Mouse (Mus musculus) liver, adult (tissue): ENCODE results near the gene Bex1.
"Not testable (repeated sequence)": the region's sequence is repeated elsewhere in the genome, so short reads cannot be mapped to it uniquely, and the experiment has no call there.

Experiments
- GATA4 ChIP-seq: IDR thresholded peaks from 2 replicates; pipeline ENCODE4 v1.6.1; 2014; ENCODE audit warnings: mild to moderate bottlenecking, low read length; ENCODE audit not compliant: insufficient replicate concordance

Bex1 gene

DNA sequence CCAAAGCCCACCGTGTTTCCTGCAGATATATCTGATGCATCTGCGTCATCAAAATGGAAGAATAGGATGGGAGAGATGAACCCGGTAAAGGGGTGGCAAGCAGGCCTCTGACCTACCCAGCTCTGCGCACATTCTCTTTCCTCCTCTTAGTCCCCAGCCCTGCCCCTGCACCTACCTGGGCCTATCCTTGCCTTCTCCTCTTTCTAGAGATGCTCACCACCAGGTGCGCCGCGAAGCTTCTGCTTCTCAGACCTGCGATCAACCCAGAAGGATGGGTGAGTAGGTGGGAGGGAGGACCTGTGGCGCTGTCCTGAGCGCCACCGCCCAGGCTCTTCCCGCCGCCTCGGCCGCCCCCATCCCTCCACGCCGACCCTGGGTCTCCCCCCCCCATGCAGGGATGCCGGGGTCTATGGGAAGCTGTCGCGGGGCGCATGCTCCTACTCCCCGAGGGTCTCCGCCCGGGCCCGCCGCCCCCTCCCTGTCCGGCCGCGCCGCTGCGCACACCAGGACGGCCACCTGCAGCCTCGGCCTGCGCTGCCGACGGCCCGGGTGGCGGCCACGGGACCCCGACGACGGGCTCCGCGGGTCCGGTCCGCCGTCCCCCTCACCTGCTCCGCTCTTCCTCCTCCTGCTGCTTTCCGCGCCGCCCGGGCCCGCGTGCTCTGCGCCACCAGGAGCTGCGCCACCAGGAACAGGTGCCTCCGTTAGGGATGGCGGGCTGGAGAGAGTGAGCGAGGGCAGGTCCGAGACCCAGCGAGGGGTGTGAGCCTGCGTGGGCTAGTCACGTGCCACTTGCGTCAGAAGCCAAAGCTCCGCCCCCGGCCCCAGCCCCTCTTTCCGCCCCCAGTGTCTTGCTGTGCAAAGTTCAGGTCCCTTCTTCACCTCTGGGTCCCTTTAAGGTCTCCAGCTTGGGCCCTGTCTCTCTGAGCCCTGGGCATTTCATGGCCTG is at the start of gene Bex1, which contains the start of gene Tceal7:
Bex1 (minus strand) TSS at position 785 of the 949 bp plus-strand sequence.
Tceal7 (plus strand) TSS at position 51 of the 949 bp plus-strand sequence.
- TF ChIP-seq GATA4: not testable (repeated sequence)

DNA sequence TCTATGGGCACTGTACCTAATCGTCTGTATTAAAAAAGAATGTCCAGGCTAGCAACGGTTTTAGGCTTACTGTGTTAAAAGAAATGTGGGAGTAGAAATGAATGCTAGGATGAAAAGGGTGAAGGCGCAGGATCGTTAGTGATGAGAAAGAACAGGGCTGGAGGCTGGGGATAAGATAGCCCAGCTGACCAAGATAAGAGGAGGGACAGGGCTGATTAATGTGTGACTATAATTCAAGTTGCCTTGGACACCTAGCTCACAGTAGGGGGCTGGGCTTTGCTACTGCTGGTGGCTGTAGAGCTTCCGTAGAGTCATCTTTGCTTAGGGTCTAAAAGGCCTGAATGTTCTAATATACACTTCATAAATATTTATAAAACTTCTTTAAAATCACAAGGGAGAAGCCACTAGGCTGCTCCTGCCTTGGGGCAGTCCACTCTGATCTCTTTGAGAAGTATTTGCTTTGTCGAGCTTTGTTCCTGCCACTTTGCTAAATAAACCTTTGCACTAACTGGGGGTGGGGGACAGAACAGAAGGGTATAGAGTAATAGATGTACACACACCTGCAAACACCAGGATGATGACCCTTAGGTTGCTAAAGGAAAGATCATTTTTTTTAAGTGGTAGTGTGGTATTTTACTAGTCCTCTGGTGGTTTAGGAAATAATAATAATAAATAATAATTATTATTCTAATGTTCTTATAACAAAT is 36.9 kb upstream of the Bex1 start:
- TF ChIP-seq GATA4: no peak

DNA sequence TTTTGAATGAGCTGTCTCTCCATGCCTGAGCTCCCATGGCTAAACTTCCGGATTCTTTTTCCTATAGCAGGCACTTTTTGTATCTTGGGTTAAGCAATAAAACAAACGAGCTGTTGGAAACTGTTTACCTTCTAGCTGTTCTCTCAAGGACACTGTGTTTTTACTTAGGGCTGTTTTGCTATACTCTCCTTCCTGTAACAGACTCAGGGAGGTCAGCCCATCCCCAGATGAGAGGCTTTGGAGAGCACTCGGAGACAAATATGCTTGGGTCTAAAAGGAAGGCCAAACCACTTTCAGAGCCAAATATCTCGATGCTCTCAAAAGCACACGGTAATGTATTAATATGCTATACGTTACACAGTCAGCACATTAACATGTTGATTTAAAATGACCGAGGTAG is 34.4 kb upstream of the Bex1 start:
- no peak for TF ChIP-seq GATA4

- TF ChIP-seq GATA4: no peak
Observed at GRCm38 (mm10) chrX:136248811-136249210, 33.5 kb upstream of the Bex1 start.

- TF ChIP-seq GATA4: no peak
Observed at GRCm38 (mm10) chrX:136245521-136246071, 30.3 kb upstream of the Bex1 start.

GRCm38 (mm10) chrX:136244574-136245229 is 29.4 kb upstream of the Bex1 start, which contains the start of gene Tceal9:
TSS of gene Tceal9 (plus strand) at chrX:136245079.
- TF ChIP-seq GATA4: no peak

DNA sequence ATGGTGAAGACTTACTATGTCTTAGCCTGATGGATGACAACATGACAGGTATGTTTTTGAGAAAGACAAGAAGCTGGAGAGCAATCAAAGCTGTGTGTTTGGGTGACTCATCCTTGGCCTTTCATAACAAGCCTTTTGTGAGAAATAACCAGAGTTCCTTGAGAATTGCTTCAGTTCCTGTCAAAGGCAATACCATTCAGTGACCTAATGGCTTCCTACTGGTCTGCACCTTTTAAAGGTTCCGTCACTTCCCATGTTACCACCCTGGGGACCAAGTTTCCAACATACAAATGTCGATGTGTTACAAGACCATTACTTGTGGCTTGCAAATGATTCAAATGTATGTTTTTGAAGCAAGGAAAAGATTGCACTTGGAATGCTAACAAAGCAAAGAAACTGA is 27.9 kb upstream of the Bex1 start:
- TF ChIP-seq GATA4: no peak

GRCm38 (mm10) chrX:136238118-136238517 is 22.8 kb upstream of the Bex1 start:
- no peak for TF ChIP-seq GATA4

DNA sequence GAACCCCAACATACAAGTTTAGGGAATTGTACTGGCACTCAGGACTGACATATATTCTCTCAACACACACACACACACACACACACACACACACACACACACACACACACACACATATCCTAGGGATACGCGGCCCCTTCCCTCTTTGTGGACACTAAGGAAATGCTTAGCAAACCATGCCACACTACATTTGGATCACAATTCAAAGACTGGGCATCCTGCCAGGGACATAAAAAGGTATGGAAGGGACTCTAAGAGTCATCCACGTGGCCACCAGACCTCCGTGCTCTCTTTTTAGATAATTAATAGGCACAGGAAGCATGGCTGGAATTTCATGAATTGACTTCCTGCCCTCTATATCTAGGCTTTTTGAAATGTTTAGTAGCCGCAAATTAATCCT is 12.5 kb upstream of the Bex1 start:
- TF ChIP-seq GATA4: no peak

DNA sequence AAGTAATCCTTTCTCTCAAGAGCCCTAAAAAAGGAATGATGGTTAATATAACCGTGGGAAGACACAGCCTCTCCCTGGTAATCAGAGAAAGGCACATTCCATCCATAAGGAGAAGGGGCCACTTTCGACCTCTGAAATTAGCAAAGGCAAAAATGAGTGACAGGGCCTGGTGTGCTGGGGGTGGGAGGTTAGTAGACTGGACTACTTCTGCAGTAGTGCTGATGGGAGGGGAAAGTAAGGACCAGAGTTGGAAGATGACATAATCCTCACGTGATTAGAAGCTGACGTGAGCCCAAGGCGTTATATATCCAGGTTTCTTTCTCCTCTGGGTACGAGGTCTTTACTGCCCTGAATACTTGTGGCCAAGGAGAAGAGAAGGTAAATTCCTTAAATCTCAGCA is 8.4 kb upstream of the Bex1 start:
- TF ChIP-seq GATA4: no peak

DNA sequence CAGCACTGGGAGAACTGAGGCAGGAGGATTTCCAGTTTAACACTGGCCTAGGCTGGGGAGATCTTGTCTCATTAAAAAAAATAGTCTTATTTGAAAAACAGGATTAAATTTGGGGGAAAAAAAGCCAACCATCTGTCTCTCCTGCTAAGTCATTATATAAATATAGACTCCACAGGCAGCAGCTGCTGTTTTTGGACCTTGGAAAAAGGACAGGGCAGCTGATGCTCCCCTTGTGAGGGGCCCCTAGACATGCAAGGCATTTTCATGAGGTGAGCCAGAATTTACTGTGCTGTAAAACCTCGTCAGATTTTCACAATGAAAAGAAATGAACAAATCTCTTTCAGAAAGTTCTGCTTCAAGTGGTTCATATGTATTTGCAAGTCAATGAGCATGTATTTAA is 990 bp upstream of the Bex1 start:
- no peak for TF ChIP-seq GATA4

- no peak for TF ChIP-seq GATA4
Observed at GRCm38 (mm10) chrX:136213396-136213795, 1.9 kb downstream of the Bex1 start.

DNA sequence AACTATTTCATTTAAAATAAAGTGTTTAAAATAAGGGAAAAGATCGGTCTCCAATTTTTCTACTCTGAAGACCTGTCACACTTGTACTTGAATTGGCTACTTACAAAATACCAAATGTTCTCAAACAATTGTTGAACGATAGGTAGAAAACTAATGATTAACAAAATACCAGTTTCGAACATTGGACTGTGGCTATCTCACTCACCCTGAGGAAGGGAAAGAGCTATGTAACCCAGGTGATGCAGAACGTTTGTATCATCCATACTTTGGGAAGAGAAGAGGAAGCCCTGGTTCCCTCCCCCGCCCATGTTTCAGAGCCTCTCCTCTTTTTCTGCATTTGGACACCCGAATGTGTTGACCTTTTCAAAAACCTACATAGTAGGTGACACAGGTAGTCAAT is 10.9 kb downstream of the Bex1 start:
- TF ChIP-seq GATA4: no peak

DNA sequence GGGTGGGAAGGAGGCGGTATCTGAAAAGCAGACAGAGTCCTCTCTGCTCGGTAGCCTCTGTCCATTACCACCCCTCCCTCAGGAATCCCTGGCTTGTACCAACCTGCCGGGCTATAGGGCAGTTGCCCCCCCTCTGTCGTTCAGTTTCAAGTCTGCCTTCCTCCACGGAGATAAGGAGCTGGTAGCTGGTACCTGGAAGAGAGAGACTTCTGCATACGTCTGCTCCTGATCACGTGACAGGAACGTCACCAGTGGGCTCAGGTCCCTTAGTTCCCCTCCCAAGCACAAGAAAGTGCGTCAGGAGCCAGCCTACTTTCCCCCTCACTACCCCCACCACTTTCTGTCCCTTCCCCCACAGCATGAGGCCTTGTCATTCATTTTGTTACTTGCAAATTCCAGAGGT is 11.6 kb downstream of the Bex1 start, which contains the start of gene Tceal5:
Tceal5 (minus strand) TSS at position 213 of the 403 bp plus-strand sequence.
- no peak for TF ChIP-seq GATA4

GRCm38 (mm10) chrX:136203257-136203656 is 12.1 kb downstream of the Bex1 start:
- TF ChIP-seq GATA4: no peak

DNA sequence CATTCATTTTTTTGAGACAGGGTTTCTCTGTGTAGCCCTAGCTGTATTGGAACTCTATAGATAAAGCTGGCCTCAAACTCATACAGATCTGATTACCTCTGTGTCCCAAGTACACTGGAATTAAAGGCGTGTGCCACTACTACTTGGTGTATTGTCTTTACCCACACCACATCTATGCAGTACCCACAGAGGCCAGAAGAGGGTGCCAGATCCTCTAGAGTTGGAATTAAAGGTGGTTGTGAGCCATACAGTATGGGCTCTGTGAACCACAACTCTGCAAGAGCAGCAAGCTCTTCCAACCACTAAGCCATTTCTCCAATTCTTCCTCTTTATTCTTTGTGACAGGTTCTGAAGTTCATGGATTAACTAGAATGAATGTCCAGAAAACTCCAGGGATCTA is 18.4 kb downstream of the Bex1 start:
- TF ChIP-seq GATA4: no peak
